Mouse (Mus musculus): ENCODE results near the gene Map1s. TPM values are rescaled to one million over a fixed set of nuclear protein-coding genes. Genes with fewer than 3 reads are reported as not detected.

Map1s gene
- polyA plus RNA-seq, 1 experiment from 2014 or later: 68.5 TPM

DNA sequence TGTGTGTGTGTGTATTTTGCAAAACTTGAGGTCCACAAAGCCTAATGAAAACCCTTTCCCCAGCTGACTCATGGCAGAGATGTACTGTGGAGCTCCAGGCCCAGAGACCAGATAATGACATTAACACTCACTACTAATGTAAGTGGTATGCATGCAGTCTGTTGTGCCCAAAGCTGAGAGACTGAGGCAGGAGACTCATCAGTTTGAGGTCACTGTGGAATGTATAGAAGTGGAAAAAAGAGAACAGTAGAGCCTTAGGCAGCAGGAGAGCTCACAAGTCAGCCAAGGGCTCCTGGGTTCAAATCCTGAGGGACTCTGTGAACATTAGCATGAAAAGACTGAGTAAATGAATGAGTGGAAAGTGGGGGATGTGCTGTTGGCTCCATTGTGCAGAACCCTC is 2.1 kb upstream of the Map1s start:
- Histone ChIP-seq H3K9ac (no peak overlapping the region), H3K4me3 (no peak overlapping the region), H3K36me3 (no peaks in the 10 kb centered on the region), H3K4me2 (no peak overlapping the region), H3K27me3 (0 out of 2 replicates have a peak, but pooled peaks cover 7% of the 10 kb centered on the region), H3K9me3 (no peaks in the 10 kb centered on the region), H3K4me1 (replicated peaks) (peaks cover 17% of the 10 kb centered on the region), H3K27ac (replicated peaks) (no peak overlapping the region)
- ATAC-seq (ENCODE audit: low FRiP score, low read depth): no peak

DNA sequence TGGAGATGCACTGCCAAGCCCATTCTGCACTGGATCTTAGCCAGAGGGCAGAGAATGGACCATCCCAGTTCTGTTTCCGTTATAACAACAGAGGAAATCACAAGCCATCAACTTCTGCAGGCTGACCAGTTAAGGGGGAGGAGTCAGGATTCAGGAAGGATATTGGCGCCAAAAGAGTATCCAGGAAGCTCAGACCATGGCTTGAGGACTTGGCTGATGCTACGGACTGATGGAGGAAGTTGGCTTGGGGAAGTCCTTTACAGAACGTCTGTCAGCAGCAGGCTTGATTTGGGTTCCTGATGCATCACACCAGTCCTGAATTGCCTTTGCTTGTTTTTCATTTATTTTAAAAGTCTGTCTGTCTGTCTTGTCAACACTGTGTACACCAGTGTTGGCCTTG is 1.2 kb upstream of the Map1s start:
- ATAC-seq (ENCODE audit: low FRiP score, low read depth): no peak
- Histone ChIP-seq H3K27ac (replicated peaks) (no peak overlapping the region), H3K9ac (no peak overlapping the region), H3K4me2 (no peak overlapping the region), H3K4me1 (replicated peaks) (peaks cover 17% of the 10 kb centered on the region), H3K4me3 (no peak overlapping the region), H3K27me3 (0 out of 2 replicates have a peak, but pooled peaks cover 7% of the 10 kb centered on the region), H3K36me3 (no peaks in the 10 kb centered on the region), H3K9me3 (no peaks in the 10 kb centered on the region)
- WGBS: 78% methylated on average over 4 of the region's 4 CpGs

DNA sequence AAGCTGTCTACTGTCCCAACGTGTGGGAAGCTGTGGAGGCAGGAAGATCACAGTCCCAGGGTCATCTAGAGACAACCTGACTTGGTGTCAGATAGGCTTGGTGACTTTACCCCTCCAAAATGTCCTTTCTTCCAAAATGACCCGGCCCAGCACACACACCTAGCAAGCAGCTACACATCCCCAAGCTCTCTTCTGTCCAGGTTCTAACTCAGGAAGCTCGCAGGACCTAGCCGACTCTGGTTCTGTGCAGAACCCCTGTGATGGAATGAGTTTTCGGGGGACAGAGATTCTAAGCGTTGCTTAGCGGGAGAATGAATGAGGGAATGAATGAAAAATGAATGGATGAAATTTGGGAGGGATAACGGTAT is 285 bp upstream of the Map1s start:
- Histone ChIP-seq H3K9me3 (no peaks in the 10 kb centered on the region), H3K4me3 (peak overlapping the region; percentile 73), H3K4me1 (replicated peaks) (peaks cover 17% of the 10 kb centered on the region), H3K9ac (peak overlapping the region; percentile 86), H3K4me2 (peak overlapping the region; percentile 82), H3K27ac (replicated peaks) (peak overlapping the region; percentile 93), H3K36me3 (no peaks in the 10 kb centered on the region), H3K27me3 (0 out of 2 replicates have a peak, but pooled peaks cover 7% of the 10 kb centered on the region)
- WGBS: 16% methylated on average over 8 of the region's 8 CpGs
- peak; percentile 61 for ATAC-seq (ENCODE audit: low FRiP score, low read depth)

GRCm38 (mm10) chr8:70907518-70907917 is 1.8 kb downstream of the Map1s start:
- Histone ChIP-seq H3K9me3 (no peaks in the 10 kb centered on the region), H3K27me3 (0 out of 2 replicates have a peak, but pooled peaks cover 3% of the 10 kb centered on the region), H3K4me3 (no peak overlapping the region), H3K4me1 (replicated peaks) (peaks cover 17% of the 10 kb centered on the region), H3K36me3 (peaks cover 6% of the 10 kb centered on the region), H3K4me2 (no peak overlapping the region), H3K27ac (replicated peaks) (no peak overlapping the region), H3K9ac (no peak overlapping the region)
- WGBS: 93% methylated on average over 2 of the region's 2 CpGs
- ATAC-seq (ENCODE audit: low FRiP score, low read depth): no peak

GRCm38 (mm10) chr8:70911596-70911995 is 5.9 kb downstream of the Map1s start:
- Histone ChIP-seq H3K27ac (replicated peaks) (no peak overlapping the region), H3K9ac (no peak overlapping the region), H3K9me3 (no peaks in the 10 kb centered on the region), H3K4me3 (no peak overlapping the region), H3K36me3 (peaks cover 38% of the 10 kb centered on the region), H3K4me1 (replicated peaks) (peaks cover 13% of the 10 kb centered on the region), H3K27me3 (no peaks in the 10 kb centered on the region), H3K4me2 (no peak overlapping the region)
- 82% methylated on average over 5 of the region's 5 CpGs for WGBS
- no peak for ATAC-seq (ENCODE audit: low FRiP score, low read depth)

DNA sequence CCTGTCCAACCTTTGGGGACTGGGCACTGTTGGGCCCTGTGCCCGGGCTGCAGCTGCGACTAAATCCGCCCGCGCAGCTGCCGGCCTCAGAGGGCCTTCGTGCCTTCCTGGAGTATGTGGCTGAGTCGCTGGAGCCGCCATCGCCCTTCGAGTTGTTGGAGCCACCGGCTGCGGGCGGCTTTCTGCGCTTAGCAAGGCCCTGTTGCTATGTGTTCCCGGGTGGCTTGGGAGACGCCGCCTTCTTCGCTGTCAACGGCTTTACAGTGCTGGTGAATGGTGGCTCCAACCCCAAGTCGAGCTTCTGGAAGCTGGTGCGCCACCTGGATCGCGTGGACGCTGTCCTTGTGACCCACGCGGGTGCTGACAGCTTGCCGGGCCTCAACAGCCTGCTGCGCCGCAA is 7.2 kb downstream of the Map1s start:
- H3K4me2 ChIP-seq: no peak overlapping the region
- H3K36me3 ChIP-seq: peaks cover 50% of the 10 kb centered on the region
- ATAC-seq (ENCODE audit: low FRiP score, low read depth): no peak
- H3K4me3 ChIP-seq: no peak overlapping the region
- H3K27ac ChIP-seq (replicated peaks): no peak overlapping the region
- no peaks in the 10 kb centered on the region for H3K27me3 ChIP-seq
- H3K9ac ChIP-seq: no peak overlapping the region
- no peaks in the 10 kb centered on the region for H3K9me3 ChIP-seq
- 94% methylated on average over 30 of the region's 30 CpGs for WGBS
- no peaks in the 10 kb centered on the region for H3K4me1 ChIP-seq (replicated peaks)

DNA sequence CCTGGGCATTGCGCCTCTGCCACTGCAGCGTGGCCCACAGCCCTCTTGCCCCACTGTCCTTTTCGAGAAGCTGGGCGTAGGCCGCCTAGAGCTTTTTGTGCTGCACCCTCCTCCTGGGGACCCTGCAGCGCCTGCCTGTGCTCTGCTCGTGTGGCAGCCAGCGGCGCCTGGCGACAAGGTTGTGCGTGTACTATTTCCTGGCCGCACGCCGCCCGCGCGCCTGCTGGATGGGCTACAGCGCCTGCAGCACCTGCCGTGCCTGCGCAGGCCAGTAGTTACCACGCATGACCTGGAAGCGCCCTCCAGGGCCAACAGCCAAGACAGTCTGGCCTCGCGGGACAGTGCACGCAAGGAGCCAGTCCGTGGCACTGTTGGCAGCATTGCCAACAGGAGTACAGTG is 7.8 kb downstream of the Map1s start:
- WGBS: 94% methylated on average over 26 of the region's 26 CpGs
- Histone ChIP-seq H3K9me3 (no peaks in the 10 kb centered on the region), H3K4me3 (no peak overlapping the region), H3K4me2 (no peak overlapping the region), H3K27me3 (no peaks in the 10 kb centered on the region), H3K9ac (no peak overlapping the region), H3K4me1 (replicated peaks) (no peaks in the 10 kb centered on the region), H3K36me3 (peaks cover 51% of the 10 kb centered on the region), H3K27ac (replicated peaks) (no peak overlapping the region)
- no peak for ATAC-seq (ENCODE audit: low FRiP score, low read depth)

DNA sequence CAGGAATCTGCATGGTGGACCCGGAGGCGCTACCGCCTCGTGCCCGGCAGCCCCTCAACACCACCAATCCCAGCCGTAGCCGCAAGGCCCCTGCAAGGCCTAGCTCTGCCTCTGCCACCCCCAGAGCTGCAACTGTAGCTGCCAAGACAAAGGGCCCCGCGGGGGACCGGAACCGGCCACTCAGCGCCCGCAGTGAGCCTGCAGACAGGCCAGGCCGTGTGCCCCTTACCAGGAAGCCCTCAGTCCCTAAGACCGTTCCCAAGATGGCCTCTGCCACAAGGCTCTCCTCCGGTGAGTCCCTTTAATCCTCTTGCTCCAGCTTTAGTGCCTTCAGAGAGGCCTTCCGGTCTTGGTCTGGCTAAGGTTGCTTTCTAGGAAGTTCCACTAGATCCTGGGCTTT is 9.0 kb downstream of the Map1s start:
- Histone ChIP-seq H3K9me3 (no peaks in the 10 kb centered on the region), H3K27me3 (no peaks in the 10 kb centered on the region), H3K4me3 (no peak overlapping the region), H3K27ac (replicated peaks) (no peak overlapping the region), H3K9ac (no peak overlapping the region), H3K36me3 (peaks cover 56% of the 10 kb centered on the region), H3K4me2 (no peak overlapping the region), H3K4me1 (replicated peaks) (no peaks in the 10 kb centered on the region)
- ATAC-seq (ENCODE audit: low FRiP score, low read depth): no peak
- 91% methylated on average over 17 of the region's 17 CpGs for WGBS

DNA sequence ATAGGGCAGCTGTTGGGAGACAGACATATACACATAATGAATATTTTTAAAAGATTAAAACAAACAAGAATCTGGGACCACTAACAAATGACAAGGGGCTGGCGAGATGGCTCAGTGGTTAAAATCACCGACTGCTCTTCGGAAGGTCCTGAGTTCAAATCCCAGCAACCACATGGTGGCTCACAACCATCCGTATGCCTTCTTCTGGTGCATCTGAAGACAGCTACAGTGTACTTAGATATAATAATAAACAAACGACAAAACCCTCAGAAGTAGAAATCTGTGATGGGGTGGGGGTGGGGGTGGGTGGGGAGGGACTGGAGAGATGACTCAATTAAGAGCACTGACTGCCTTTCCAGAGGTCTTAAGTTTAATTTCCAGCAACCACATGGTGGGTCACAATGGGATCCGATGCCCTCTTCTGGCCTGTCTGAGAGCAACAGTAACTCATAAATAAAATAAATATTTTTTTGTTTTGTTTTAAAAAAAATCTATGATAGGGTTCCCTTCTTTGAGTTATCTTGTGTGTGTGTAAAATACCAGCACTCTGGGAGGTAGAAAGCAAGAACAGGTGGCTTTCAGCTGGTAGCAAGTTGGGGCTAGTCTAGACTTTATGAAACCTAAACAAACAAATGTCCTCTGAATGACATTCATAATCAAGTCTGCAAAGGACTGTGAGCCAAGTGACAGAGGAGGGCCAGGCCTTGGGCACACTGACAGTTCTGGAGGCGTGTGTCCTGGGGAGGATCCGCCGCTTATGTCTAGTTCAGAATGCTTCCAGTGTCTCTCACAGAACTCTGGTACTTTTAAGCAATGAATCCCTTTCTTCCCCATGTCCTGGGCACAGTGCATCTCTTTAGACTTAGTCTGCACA is 14.6 kb downstream of the Map1s start:
- WGBS: 94% methylated on average over 9 of the region's 9 CpGs

GRCm38 (mm10) chr8:70924151-70924550 is 18.4 kb downstream of the Map1s start:
- Histone ChIP-seq H3K4me2 (no peak overlapping the region), H3K27me3 (no peaks in the 10 kb centered on the region), H3K36me3 (peaks cover 4% of the 10 kb centered on the region), H3K9me3 (no peaks in the 10 kb centered on the region), H3K4me3 (no peak overlapping the region), H3K4me1 (replicated peaks) (no peaks in the 10 kb centered on the region), H3K27ac (replicated peaks) (no peak overlapping the region), H3K9ac (no peak overlapping the region)
- 90% methylated on average over 4 of the region's 4 CpGs for WGBS
- no peak for ATAC-seq (ENCODE audit: low FRiP score, low read depth)

More for the DNA sequence above, 14.6 kb downstream of the Map1s start:
- no peak overlapping the region for H3K9ac ChIP-seq
- ATAC-seq (ENCODE audit: low FRiP score, low read depth): no peak
- H3K27ac ChIP-seq (replicated peaks): no peak overlapping the region
- H3K4me2 ChIP-seq: no peak overlapping the region
- H3K9me3 ChIP-seq: no peaks in the 10 kb centered on the region
- H3K4me1 ChIP-seq (replicated peaks): no peaks in the 10 kb centered on the region
- no peaks in the 10 kb centered on the region for H3K27me3 ChIP-seq
- H3K36me3 ChIP-seq: peaks cover 24% of the 10 kb centered on the region
- H3K4me3 ChIP-seq: no peak overlapping the region

DNA sequence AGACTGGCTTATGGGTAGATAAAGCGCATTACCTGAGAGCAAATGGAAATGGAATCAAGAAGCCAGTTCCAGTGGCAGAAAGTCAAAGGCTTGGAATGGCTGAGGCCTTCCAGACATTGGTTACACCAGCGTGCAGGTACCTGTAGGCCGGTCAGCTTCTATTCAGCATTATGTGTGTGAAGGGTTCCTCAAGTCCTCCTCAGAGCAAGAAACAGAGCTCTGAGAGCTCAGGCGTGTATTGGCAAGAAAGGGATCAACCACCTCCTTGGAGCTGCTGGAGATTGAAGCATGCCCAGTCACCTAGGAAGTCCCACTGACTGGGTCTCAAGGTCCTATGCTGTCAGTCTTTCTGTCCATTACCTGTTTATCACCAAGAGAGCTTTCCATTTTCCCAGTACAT is 20.0 kb downstream of the Map1s start:
- H3K9me3 ChIP-seq: no peaks in the 10 kb centered on the region
- WGBS: 93% methylated on average over 4 of the region's 4 CpGs
- no peak for ATAC-seq (ENCODE audit: low FRiP score, low read depth)
- H3K36me3 ChIP-seq: no peaks in the 10 kb centered on the region; the same call in none of the 2 replicates
- H3K4me1 ChIP-seq (replicated peaks): no peaks in the 10 kb centered on the region
- H3K4me2 ChIP-seq: no peak overlapping the region
- H3K9ac ChIP-seq: no peak overlapping the region
- H3K4me3 ChIP-seq: no peak overlapping the region
- H3K27me3 ChIP-seq: no peaks in the 10 kb centered on the region
- H3K27ac ChIP-seq (replicated peaks): no peak overlapping the region

DNA sequence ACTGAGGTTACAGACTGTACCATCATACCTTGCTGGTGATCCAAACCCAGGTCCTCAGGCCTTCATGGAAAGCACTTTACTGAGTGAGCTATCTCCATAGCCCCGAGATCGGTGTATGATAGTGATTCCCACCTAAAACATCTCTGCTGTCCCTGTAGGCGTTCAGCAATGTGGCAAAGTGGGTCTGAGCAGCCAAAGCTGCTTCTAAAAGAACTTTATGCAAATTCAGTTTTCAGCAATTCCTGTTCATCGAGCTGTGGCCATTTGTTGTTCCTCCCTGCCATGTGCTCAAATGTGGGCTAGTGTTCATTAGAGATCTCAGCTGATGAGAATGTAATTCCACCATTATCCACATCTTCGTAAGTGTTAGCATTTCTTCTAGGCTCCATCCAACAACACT is 20.7 kb downstream of the Map1s start:
- H3K36me3 ChIP-seq: no peaks in the 10 kb centered on the region; the same call in none of the 2 replicates
- H3K4me2 ChIP-seq: no peak overlapping the region
- no peaks in the 10 kb centered on the region for H3K4me1 ChIP-seq (replicated peaks)
- no peak for ATAC-seq (ENCODE audit: low FRiP score, low read depth)
- H3K9me3 ChIP-seq: no peaks in the 10 kb centered on the region
- no peak overlapping the region for H3K27ac ChIP-seq (replicated peaks)
- WGBS: 87% methylated on average over 5 of the region's 5 CpGs
- H3K4me3 ChIP-seq: no peak overlapping the region
- no peak overlapping the region for H3K9ac ChIP-seq
- H3K27me3 ChIP-seq: no peaks in the 10 kb centered on the region

Measured in hindbrain, embryonic 15.5 days (tissue).